Mouse (Mus musculus): ENCODE measurements around the gene Stk10. TPM values are rescaled to one million over a fixed set of nuclear protein-coding genes. Genes with fewer than 3 reads are reported as not detected.

Stk10 gene
- polyA plus RNA-seq, 1 experiment from 2014 or later: 1.3 TPM

DNA sequence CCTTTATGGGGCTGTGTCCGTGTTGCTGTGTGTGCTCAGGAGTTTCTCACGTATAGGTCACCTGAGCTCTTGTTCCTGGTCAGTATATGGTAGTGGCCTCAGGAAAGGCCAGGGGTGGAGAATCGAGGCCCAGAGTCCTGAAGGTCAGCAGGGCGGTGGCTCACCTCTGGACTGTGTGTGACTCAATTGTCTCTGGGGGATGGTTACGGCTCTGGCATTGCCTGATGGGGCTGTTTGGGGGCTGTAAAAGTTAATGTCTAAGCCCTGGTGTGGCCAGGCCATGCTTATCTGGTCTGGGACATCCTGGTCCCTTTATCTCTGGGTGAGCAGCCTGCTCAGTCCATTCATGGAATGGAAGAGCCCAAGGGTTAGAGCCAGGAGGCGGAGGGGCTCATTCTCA is 33.1 kb downstream of the Stk10 start:
- Histone ChIP-seq H3K4me3 (no peak overlapping the region), H3K9ac (no peak overlapping the region), H3K27ac (no peak overlapping the region), H3K4me1 (peaks cover 6% of the 10 kb centered on the region; the same call in 1 of the 2 replicates), H3K4me2 (no peak overlapping the region), H3K9me3 (replicated peaks) (no peaks in the 10 kb centered on the region), H3K27me3 (no peaks in the 10 kb centered on the region), H3K36me3 (ENCODE audit: poor library complexity, severe bottlenecking) (no peaks in the 10 kb centered on the region)
- ATAC-seq: no peak
- 94% methylated on average over 6 of the region's 6 CpGs for WGBS

DNA sequence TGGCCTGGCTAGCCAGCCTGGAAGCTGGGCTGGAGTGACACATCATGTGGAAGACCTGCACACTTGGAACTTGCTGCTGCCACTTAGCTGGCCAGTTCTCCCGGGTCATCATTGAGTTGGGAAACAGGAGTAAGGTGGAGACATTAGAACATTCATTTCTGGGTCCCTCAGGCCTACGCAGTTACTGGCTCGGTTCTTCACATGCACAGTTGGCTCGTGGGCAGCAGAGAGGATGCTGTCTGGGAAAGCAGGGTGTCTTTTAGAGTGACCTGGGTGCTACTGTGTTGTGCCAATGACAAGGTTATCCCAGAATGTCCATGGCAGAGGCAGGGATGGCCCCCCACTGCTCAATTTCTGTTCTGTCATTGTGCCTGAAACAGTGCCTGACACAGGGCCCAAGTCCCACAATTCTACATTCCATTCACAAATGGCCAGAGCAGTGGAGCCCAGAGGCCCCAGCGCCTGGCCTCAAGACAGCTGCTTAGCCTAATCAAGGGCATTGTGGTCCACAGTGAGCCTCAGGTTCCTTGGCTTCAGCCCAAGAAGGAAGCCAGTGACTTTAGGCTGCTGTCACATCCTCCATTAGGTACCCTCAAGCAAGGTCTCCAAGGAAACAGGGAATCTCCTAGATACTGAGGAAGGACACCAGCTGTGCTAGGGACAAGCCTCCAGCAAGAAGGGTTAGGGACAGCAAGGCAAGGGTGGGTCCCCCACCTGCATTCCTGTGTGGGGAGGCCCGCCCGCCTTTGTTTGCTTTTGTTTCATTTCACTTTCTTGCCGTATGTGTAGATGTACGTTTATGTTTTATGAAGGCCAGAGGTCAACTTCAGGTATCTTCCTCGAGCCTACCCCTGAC is 34.1 kb downstream of the Stk10 start:
- Histone ChIP-seq H3K4me1 (peaks cover 6% of the 10 kb centered on the region; the same call in 1 of the 2 replicates), H3K4me2 (no peak overlapping the region), H3K9me3 (replicated peaks) (no peaks in the 10 kb centered on the region), H3K9ac (no peak overlapping the region), H3K36me3 (ENCODE audit: poor library complexity, severe bottlenecking) (no peaks in the 10 kb centered on the region), H3K4me3 (no peak overlapping the region), H3K27me3 (no peaks in the 10 kb centered on the region), H3K27ac (no peak overlapping the region)
- no peak for ATAC-seq
- WGBS: 85% methylated on average over 10 of the region's 10 CpGs

DNA sequence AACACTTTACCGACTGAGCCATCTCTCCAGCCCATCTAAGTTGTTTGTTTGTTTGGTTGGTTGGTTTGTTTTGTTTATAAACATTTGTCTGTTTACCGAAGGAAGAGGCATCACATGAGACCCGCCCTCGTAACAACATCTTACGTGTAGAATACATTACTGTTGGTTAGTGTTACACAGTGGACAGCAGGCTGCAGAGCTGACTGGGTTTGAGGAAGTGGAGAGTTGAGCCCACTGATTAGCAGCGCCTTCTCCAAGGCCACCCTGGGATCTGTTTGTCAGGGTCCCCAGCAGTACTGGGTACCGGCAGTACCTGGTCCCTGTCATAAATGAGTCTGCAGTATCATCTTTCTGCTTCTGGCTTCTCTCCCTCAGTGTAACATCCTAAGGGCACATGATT is 35.0 kb downstream of the Stk10 start:
- H3K9me3 ChIP-seq (replicated peaks): no peaks in the 10 kb centered on the region
- 89% methylated on average over 7 of the region's 7 CpGs for WGBS
- no peak overlapping the region for H3K9ac ChIP-seq
- no peaks in the 10 kb centered on the region for H3K36me3 ChIP-seq (ENCODE audit: poor library complexity, severe bottlenecking)
- no peak for ATAC-seq
- H3K27me3 ChIP-seq: no peaks in the 10 kb centered on the region
- H3K27ac ChIP-seq: no peak overlapping the region
- H3K4me3 ChIP-seq: no peak overlapping the region
- peaks cover 6% of the 10 kb centered on the region; the same call in 1 of the 2 replicates for H3K4me1 ChIP-seq
- no peak overlapping the region for H3K4me2 ChIP-seq

DNA sequence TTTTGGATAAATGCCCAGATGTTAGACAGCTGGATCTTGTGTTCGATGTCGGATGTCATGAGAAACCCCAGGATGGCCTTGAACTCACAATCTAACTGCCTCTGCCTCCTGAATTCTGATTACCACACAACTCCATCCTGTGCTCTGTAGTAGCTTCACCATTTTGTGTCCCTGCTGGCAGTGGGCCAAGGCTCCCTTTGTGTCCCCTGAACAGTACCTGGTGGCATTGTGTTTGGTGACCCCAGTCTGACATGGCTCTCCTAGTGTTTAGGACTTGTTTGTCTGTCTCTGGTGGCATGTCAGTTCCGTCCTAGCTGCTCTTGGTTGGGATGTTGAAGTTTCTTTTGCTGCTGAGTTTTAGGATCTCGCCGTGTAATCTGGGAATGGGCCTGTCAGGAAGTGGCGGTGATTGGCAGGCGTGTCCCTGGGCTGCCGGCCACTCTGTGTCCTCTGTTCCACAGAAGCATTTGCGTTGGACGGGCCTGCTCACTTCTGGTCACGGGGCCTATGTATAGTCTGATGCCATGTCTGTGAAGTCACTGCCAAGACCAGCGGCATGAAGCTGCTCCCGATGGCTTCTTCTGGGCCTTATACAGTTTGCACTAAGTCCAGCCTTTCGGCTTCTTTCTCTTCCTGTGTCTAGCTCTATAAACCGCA is 35.7 kb downstream of the Stk10 start:
- no peaks in the 10 kb centered on the region for H3K9me3 ChIP-seq (replicated peaks)
- H3K27me3 ChIP-seq: no peaks in the 10 kb centered on the region
- H3K4me2 ChIP-seq: no peak overlapping the region
- no peak overlapping the region for H3K4me3 ChIP-seq
- H3K4me1 ChIP-seq: peaks cover 6% of the 10 kb centered on the region; the same call in 1 of the 2 replicates
- H3K27ac ChIP-seq: no peak overlapping the region
- H3K9ac ChIP-seq: no peak overlapping the region
- no peaks in the 10 kb centered on the region for H3K36me3 ChIP-seq (ENCODE audit: poor library complexity, severe bottlenecking)
- ATAC-seq: no peak
- 89% methylated on average over 15 of the region's 15 CpGs for WGBS

DNA sequence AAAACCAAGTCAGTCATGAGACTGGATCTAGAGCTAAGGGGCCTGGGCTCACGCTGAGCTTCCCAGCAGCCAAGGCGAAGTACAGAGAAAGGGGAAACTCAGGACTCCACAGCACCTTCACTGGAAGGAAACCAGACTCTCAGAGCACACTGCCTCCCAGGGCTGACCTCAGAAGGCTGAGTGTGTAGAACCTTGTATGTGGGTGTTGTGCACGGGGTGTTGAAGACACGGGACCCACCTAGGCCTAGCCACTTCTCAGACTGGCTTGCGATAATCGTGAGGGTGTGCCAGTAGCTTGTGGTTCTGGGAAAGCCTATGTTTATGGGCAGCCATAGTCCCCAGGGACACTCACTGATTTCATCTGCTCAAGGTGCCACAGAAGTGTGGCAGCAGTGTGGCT is 38.0 kb downstream of the Stk10 start:
- Histone ChIP-seq H3K4me1 (peaks cover 6% of the 10 kb centered on the region; the same call in 1 of the 2 replicates), H3K27me3 (no peaks in the 10 kb centered on the region), H3K9me3 (replicated peaks) (no peaks in the 10 kb centered on the region), H3K9ac (no peak overlapping the region), H3K4me3 (no peak overlapping the region), H3K27ac (no peak overlapping the region), H3K4me2 (no peak overlapping the region), H3K36me3 (ENCODE audit: poor library complexity, severe bottlenecking) (no peaks in the 10 kb centered on the region)
- ATAC-seq: no peak
- 92% methylated on average over 6 of the region's 6 CpGs for WGBS

DNA sequence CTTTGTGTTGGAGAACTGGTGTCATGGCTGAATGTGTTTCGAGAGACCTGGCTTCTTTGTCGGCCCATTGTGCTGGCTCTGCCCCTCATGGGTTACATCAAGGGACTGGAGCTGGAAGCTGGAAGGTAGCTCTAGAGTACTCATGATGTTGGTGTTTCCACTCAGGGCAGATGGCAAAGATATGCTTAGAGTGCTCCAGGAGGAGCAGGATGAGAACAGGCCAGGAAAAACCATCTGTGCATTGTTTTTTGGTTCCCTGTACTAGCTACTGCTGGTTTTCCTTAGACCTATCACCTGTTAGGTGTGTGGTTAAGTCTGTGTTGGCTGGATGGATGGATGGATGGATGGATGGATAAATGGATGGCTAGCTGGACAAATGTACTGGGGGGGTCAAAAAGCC is 40.6 kb downstream of the Stk10 start:
- no peak for ATAC-seq
- no peak overlapping the region for H3K4me3 ChIP-seq
- no peak overlapping the region for H3K9ac ChIP-seq
- no peak overlapping the region for H3K27ac ChIP-seq
- WGBS: 81% methylated on average over 2 of the region's 2 CpGs
- H3K4me1 ChIP-seq: no peaks in the 10 kb centered on the region
- H3K36me3 ChIP-seq (ENCODE audit: poor library complexity, severe bottlenecking): no peaks in the 10 kb centered on the region
- no peaks in the 10 kb centered on the region for H3K9me3 ChIP-seq (replicated peaks)
- no peaks in the 10 kb centered on the region for H3K27me3 ChIP-seq
- H3K4me2 ChIP-seq: no peak overlapping the region

DNA sequence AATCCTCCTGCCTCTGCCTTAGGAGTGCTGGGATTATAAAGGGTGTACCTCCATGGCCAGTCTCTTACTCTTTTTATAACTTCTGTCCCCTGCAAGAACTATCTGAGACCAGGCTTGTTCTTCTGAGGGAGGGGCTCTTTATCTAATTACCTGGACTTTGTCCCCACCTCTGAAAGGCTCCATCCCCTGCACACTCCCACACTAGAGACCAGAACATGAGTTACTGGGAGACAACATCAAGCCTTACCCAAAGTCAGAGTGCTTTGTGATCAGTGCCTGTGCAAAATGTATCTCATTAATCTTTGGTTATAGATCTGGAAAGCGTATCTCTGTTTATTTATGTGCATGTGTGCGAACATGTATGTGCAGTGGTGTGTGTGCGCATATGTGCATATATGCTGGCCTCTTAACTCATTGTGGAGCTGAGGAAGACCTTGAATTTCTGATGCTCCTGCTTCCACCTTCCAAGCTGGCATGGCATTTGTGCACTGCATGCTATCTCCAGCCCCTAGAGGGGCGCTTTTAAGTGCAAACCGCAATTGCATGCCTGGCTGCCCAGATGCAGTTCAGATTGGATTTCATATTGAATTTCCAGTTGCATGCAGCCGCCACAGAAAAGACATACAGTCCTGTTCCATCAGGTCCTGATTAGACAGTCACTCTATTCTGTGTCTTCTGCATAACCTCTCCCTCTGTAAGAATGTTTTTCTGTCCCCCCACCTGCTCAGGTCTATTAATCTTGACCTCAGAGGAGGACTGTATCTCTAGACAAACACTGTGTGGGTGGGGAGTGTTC is 43.1 kb downstream of the Stk10 start:
- Histone ChIP-seq H3K27me3 (no peaks in the 10 kb centered on the region), H3K4me3 (no peak overlapping the region), H3K9ac (no peak overlapping the region), H3K36me3 (ENCODE audit: poor library complexity, severe bottlenecking) (no peaks in the 10 kb centered on the region), H3K27ac (no peak overlapping the region), H3K4me1 (no peaks in the 10 kb centered on the region), H3K9me3 (replicated peaks) (no peaks in the 10 kb centered on the region), H3K4me2 (no peak overlapping the region)
- no peak for ATAC-seq
- WGBS: 90% methylated on average over 6 of the region's 6 CpGs

DNA sequence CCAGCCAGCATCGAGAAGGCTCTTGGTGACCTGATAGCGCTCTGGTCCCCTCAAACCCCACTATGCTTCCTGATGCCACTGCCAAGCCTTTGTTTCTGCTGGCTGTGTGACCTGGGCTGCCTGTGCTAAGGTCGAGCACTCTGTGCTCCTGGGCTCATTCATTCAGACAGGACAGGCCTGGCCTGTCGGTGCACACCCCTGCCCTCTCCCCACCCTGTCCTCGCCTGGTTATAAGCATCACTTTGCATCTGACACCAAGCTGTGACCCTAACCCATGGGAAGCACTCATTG is 43.6 kb downstream of the Stk10 start:
- Histone ChIP-seq H3K27ac (no peak overlapping the region), H3K4me3 (no peak overlapping the region), H3K9me3 (replicated peaks) (no peaks in the 10 kb centered on the region), H3K4me1 (no peaks in the 10 kb centered on the region), H3K9ac (no peak overlapping the region), H3K36me3 (ENCODE audit: poor library complexity, severe bottlenecking) (no peaks in the 10 kb centered on the region), H3K4me2 (no peak overlapping the region), H3K27me3 (no peaks in the 10 kb centered on the region)
- no peak for ATAC-seq
- 69% methylated on average over 5 of the region's 5 CpGs for WGBS

DNA sequence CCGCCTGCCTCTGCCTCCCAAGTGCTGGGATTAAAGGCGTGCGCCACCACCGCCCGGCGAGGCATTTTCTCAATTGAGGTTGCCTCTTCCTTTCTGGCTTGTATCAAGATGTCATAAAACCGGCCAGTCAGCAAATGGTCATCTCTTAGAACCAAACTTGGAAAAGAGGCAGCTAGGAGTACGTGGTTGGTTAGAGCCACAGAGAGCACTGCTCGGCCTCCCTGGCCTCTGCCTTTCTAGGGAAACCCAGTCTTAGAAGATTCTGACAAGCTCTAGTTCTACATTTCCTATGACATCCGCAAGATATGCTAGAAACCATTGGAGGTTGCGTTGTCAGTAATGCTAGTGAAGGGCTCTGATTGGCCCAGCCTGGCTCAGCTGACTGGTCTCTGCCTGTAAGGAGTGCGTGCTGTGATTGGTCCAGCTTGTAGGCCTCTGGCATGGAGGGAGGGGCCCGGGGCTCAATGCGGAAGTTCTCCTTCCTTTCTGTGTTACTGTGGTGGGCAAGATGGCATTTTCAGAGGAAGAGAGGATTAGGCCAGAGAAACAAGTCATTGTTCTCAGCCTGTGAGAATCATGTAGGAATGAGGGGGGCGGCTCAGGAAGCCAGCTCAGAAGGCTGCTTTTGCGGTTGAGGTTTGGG is 47.3 kb downstream of the Stk10 start:
- ATAC-seq: peak; percentile 71
- Histone ChIP-seq H3K4me2 (no peak overlapping the region), H3K36me3 (ENCODE audit: poor library complexity, severe bottlenecking) (no peaks in the 10 kb centered on the region), H3K27me3 (no peaks in the 10 kb centered on the region), H3K9ac (no peak overlapping the region), H3K9me3 (replicated peaks) (no peaks in the 10 kb centered on the region), H3K4me1 (no peaks in the 10 kb centered on the region), H3K4me3 (no peak overlapping the region), H3K27ac (no peak overlapping the region)
- WGBS: 75% methylated on average over 16 of the region's 16 CpGs

DNA sequence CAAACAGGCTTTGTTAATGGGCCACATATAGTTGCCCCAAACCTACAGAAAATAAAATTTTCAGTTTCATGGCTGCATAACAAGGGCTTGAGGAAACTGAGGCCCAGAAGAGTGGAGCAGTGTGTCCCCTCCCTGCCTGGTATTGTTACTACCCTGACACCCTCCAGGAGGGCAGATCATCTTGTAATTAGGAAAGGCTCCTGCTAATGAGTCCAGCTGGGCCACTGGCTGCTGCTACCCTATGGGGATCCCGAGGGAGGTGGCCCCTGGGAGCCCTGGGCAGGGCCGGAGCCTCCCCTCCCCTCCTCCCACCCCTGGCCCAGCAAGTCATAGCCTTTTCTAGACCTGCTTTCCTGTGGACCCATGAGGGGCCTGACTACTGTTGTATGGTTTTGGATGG is 47.9 kb downstream of the Stk10 start:
- Histone ChIP-seq H3K4me1 (no peaks in the 10 kb centered on the region), H3K9me3 (replicated peaks) (no peaks in the 10 kb centered on the region), H3K9ac (no peak overlapping the region), H3K36me3 (ENCODE audit: poor library complexity, severe bottlenecking) (no peaks in the 10 kb centered on the region), H3K27me3 (no peaks in the 10 kb centered on the region), H3K4me3 (no peak overlapping the region), H3K27ac (no peak overlapping the region), H3K4me2 (no peak overlapping the region)
- ATAC-seq: no peak
- WGBS: 20% methylated on average over 2 of the region's 2 CpGs

DNA sequence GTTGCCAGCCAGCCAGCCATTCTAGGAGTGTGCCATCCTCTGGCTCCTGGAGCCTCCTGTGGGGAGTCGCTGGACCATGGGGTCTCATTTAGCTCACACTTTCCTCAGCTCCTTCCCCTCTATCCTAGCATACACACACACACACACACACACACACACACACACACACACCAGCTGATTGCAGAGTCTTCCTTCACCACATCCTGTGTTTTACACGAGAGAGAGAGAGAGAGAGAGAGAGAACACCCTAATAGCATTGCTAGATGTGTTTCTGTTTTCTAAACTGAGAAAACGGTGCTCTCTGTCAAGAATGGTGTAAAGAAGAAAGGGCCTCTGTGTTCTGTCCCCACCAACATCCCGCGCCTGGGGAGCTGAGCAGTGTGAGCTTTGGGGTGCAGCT is 49.7 kb downstream of the Stk10 start:
- no peaks in the 10 kb centered on the region for H3K9me3 ChIP-seq (replicated peaks)
- no peak for ATAC-seq

DNA sequence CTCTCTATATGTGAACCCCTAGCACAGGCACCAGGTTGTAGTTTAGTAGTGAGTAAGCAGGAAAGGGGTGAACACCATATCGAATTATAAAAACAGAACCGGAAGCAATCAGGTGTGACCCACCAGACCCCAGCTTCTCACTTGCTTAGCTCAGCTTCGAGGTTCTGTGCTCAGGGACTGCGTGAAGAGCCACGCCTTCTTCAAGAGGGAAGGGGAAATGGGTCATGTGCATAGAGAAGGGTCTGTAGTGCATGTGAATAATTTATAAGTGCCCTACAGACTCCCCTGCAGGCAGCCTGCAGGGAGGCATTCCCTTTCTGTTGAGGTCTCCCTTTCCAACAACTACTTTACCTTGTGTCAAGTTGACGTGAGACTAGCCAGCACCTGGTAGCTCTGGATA is 52.9 kb downstream of the Stk10 start:
- H3K4me1 ChIP-seq: no peaks in the 10 kb centered on the region
- H3K36me3 ChIP-seq (ENCODE audit: poor library complexity, severe bottlenecking): no peaks in the 10 kb centered on the region
- no peak overlapping the region for H3K4me3 ChIP-seq
- H3K27me3 ChIP-seq: no peaks in the 10 kb centered on the region
- H3K9ac ChIP-seq: no peak overlapping the region
- WGBS: 81% methylated on average over 6 of the region's 6 CpGs
- H3K9me3 ChIP-seq (replicated peaks): no peaks in the 10 kb centered on the region
- H3K27ac ChIP-seq: no peak overlapping the region
- H3K4me2 ChIP-seq: no peak overlapping the region
- no peak for ATAC-seq

More for the DNA sequence above, 49.7 kb downstream of the Stk10 start:
- H3K4me1 ChIP-seq: no peaks in the 10 kb centered on the region
- H3K27me3 ChIP-seq: no peaks in the 10 kb centered on the region
- H3K36me3 ChIP-seq (ENCODE audit: poor library complexity, severe bottlenecking): no peaks in the 10 kb centered on the region
- no peak overlapping the region for H3K27ac ChIP-seq
- 70% methylated on average over 5 of the region's 5 CpGs for WGBS
- H3K9ac ChIP-seq: no peak overlapping the region
- H3K4me3 ChIP-seq: no peak overlapping the region
- no peak overlapping the region for H3K4me2 ChIP-seq
